Mouse (Mus musculus): ENCODE measurements around the gene Fkbp9.

GRCm38 (mm10) chr6:56856748-56857147 lies 24.9 kb downstream of the Fkbp9 start:
- no peak for TF ChIP-seq EP300 (IDR thresholded peaks at IDR 0.05; ENCODE audit: insufficient read depth, low read depth, low read length)
- no peak for TF ChIP-seq CTCF (IDR thresholded peaks at IDR 0.05; ENCODE audit: low read depth, low read length)
